Mouse (Mus musculus) midbrain, embryonic 12.5 days (tissue): ENCODE results near the gene Ppcdc. TPM values are rescaled to one million over a fixed set of nuclear protein-coding genes. Genes with fewer than 3 reads are reported as not detected.

Experiments
- ATAC-seq: fragments of 200-750 bp; cut with Nextera tagmentation; 2 replicates; pipeline ENCODE4 v1.8.0; 2017; ENCODE audit warnings: low read depth, moderate TSS enrichment, moderate library complexity; ENCODE audit not compliant: low FRiP score
- H3K27ac ChIP-seq: fragments of 300-500 bp; sonication (generic); replicated peaks from 2 replicates; pipeline ENCODE4 v1.5.1; 2016; ENCODE audit warnings: mild to moderate bottlenecking
- H3K27me3 ChIP-seq: fragments of 300-500 bp; sonication (generic); 2 replicates; pipeline ENCODE4 v1.6.1; 2016; ENCODE audit warnings: mild to moderate bottlenecking
- H3K36me3 ChIP-seq: fragments of 300-500 bp; sonication (generic); 2 replicates; pipeline ENCODE4 v1.6.1; 2016
- H3K4me1 ChIP-seq: fragments of 300-500 bp; sonication (generic); 2 replicates; pipeline ENCODE4 v1.6.1; 2016
- H3K4me2 ChIP-seq: fragments of 300-500 bp; sonication (generic); replicated peaks from 2 replicates; pipeline ENCODE4 v1.6.1; 2016; ENCODE audit warnings: mild to moderate bottlenecking, moderate library complexity
- H3K4me3 ChIP-seq: fragments of 300-500 bp; sonication (generic); 2 replicates; pipeline ENCODE4 v1.5.1; 2016; ENCODE audit warnings: mild to moderate bottlenecking
- H3K9ac ChIP-seq: fragments of 300-500 bp; sonication (generic); replicated peaks from 2 replicates; pipeline ENCODE4 v1.6.1; 2016; ENCODE audit warnings: mild to moderate bottlenecking, moderate library complexity
- H3K9me3 ChIP-seq: fragments of 300-500 bp; sonication (generic); 2 replicates; pipeline ENCODE4 v1.6.1; 2016; ENCODE audit warnings: mild to moderate bottlenecking
- WGBS: fragments of 180-500 bp; shearing (Covaris S2); methylation state at CpG from one replicate; pipeline ENCODE4 v1.1.7; 2016; 5-methylcytosine and 5-hydroxymethylcytosine counted together
- polyA plus RNA-seq: library from polyadenylated mRNA; unstranded; fragments of >200 nt; fragmentation: Nextera tagmentation; extraction: Ambion mirVana; gene quantifications from 2 replicates; pipeline ENCODE4 v1.2.1, GENCODE M21; 2016

Gene Ppcdc
- polyA plus RNA-seq, 1 experiment from 2014 or later, result 23.3 TPM

- H3K27me3 ChIP-seq, result no peaks in the 10 kb centered on the region
- no peak for ATAC-seq
- H3K4me2 ChIP-seq, result no peak overlapping the region
- H3K9ac ChIP-seq, result no peak overlapping the region
- no peaks in the 10 kb centered on the region for H3K4me1 ChIP-seq
- no peaks in the 10 kb centered on the region for H3K36me3 ChIP-seq
- no peak overlapping the region for H3K4me3 ChIP-seq
- no peak overlapping the region for H3K27ac ChIP-seq
- WGBS, result 89% methylated on average over 6 of the region's 6 CpGs
- no peaks in the 10 kb centered on the region for H3K9me3 ChIP-seq
These were observed 96.9 kb downstream of the Ppcdc start for GRCm38 (mm10) chr9:57342906-57343474.

GRCm38 (mm10) chr9:57342186-57342585 is 97.7 kb downstream of the Ppcdc start:
- Histone ChIP-seq H3K27me3 (no peaks in the 10 kb centered on the region), H3K36me3 (no peaks in the 10 kb centered on the region), H3K4me1 (no peaks in the 10 kb centered on the region), H3K9ac (no peak overlapping the region), H3K4me2 (no peak overlapping the region), H3K9me3 (no peaks in the 10 kb centered on the region), H3K4me3 (no peak overlapping the region), H3K27ac (no peak overlapping the region)
- ATAC-seq, result no peak
- 87% methylated on average over 3 of the region's 3 CpGs for WGBS

GRCm38 (mm10) chr9:57340361-57340760 is 99.6 kb downstream of the Ppcdc start:
- H3K4me1 ChIP-seq, result no peaks in the 10 kb centered on the region
- H3K27ac ChIP-seq, result no peak overlapping the region
- ATAC-seq, result no peak
- 94% methylated on average over 5 of the region's 5 CpGs for WGBS
- H3K9me3 ChIP-seq, result no peaks in the 10 kb centered on the region
- no peaks in the 10 kb centered on the region for H3K27me3 ChIP-seq
- H3K36me3 ChIP-seq, result no peaks in the 10 kb centered on the region
- no peak overlapping the region for H3K4me3 ChIP-seq
- H3K9ac ChIP-seq, result no peak overlapping the region
- H3K4me2 ChIP-seq, result no peak overlapping the region

- H3K36me3 ChIP-seq, result no peaks in the 10 kb centered on the region
- H3K4me2 ChIP-seq, result no peak overlapping the region
- ATAC-seq, result no peak
- H3K9me3 ChIP-seq, result no peaks in the 10 kb centered on the region
- no peak overlapping the region for H3K4me3 ChIP-seq
- H3K9ac ChIP-seq, result no peak overlapping the region
- WGBS, result 82% methylated on average over 5 of the region's 5 CpGs
- H3K27me3 ChIP-seq, result no peaks in the 10 kb centered on the region
- no peak overlapping the region for H3K27ac ChIP-seq
- no peaks in the 10 kb centered on the region for H3K4me1 ChIP-seq
These were observed 100.2 kb downstream of the Ppcdc start for GRCm38 (mm10) chr9:57339577-57340210.

- 67% methylated on average over 1 of the region's 1 CpGs for WGBS
- H3K36me3 ChIP-seq, result no peaks in the 10 kb centered on the region
- no peak for ATAC-seq
These were observed 101.2 kb downstream of the Ppcdc start for GRCm38 (mm10) chr9:57338706-57339105.

More at GRCm38 (mm10) chr9:57338706-57339105, 101.2 kb downstream of the Ppcdc start:
- Histone ChIP-seq H3K9ac (no peak overlapping the region), H3K4me3 (no peak overlapping the region), H3K9me3 (no peaks in the 10 kb centered on the region), H3K27me3 (no peaks in the 10 kb centered on the region), H3K4me1 (no peaks in the 10 kb centered on the region), H3K27ac (no peak overlapping the region), H3K4me2 (no peak overlapping the region)

Other genes starting within 250 kb of the Ppcdc start
- gene Trcg1, start 203.6 kb downstream of the Ppcdc start, polyA plus RNA-seq, result not detected in 2 replicates
- gene 1700017B05Rik, start 177.5 kb downstream of the Ppcdc start, polyA plus RNA-seq, result 8.7 and 9.7 TPM in 2 replicates
- gene Scamp5, start 27.9 kb upstream of the Ppcdc start, polyA plus RNA-seq, result 48.6 and 49.8 TPM in 2 replicates
- gene Rpp25, start 63.9 kb upstream of the Ppcdc start, polyA plus RNA-seq, result 13.8 and 17.0 TPM in 2 replicates
- gene Cox5a, start 81.2 kb upstream of the Ppcdc start, polyA plus RNA-seq, result 705 and 706 TPM in 2 replicates
- gene Fam219b, start 97.4 kb upstream of the Ppcdc start, polyA plus RNA-seq, result 21.0 TPM in 2 replicates
- 65.7 and 67.3 TPM in 2 replicates for gene Mpi, start 112.6 kb upstream of the Ppcdc start, polyA plus RNA-seq
- 57.6 and 62.6 TPM in 2 replicates for gene Scamp2, start 120.8 kb upstream of the Ppcdc start, polyA plus RNA-seq
- gene Ulk3, start 149.3 kb upstream of the Ppcdc start, polyA plus RNA-seq, result 21.6 and 22.9 TPM in 2 replicates
- 3.7 and 4.8 TPM in 2 replicates for gene Cplx3, start 166.2 kb upstream of the Ppcdc start, polyA plus RNA-seq
- gene Lman1l, start 180.7 kb upstream of the Ppcdc start, polyA plus RNA-seq, result 0.10 TPM in 1 of 2 replicates, not detected in the other
- 35.3 and 40.0 TPM in 2 replicates for gene Csk, start 213.5 kb upstream of the Ppcdc start, polyA plus RNA-seq
- gene Cyp1a2, start 243.6 kb upstream of the Ppcdc start, polyA plus RNA-seq, result not detected in 2 replicates
- gene Cyp1a1, start 247.8 kb upstream of the Ppcdc start, polyA plus RNA-seq, result not detected in 2 replicates